Mouse (Mus musculus): ENCODE results near the gene B3galt1.

B3galt1 gene

DNA sequence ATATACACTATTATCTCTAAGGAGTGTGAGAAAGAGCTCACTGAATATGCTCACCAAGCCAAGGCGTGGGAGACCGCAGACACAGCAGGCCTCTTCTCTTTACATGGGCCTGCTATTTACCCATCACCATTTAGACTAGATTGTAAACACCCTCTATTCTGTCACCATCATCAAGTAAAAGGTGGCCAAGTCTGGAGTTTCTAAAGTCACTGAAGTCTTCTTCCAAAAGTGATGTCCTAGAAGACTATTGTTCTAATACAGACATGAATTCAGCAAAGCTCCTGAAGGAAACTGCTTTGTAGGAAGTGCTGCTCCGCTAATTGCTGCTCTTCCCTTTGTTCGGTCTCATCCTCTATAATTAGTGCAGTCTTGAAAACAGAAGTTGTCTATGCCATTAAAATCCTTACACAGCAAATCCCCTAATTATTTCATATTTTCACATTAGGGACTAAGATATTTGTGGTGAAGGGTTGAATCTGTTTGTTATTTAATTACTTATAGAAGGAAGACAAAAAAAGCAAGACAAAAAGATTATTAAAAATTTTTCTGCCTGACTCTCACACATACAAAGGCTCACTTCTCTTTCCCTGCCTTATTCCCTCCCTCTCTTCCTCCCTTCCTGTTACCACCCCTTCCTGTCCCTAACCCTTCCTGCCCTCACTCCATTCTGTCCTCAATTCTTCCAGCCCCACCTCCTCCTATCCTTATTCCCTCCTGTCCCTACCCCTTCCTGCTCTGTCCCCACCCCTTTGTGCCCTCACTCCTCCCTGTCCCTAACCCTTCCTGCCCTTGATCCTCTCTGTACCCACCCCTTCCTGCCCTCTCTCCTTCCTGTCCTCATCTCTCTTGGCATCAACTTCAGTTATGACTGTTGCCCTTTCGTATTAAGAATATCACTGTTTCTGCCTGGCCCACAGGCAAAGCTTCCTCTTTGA lies 514.0 kb downstream of the B3galt1 start:
- no peak for DNase-seq

DNA sequence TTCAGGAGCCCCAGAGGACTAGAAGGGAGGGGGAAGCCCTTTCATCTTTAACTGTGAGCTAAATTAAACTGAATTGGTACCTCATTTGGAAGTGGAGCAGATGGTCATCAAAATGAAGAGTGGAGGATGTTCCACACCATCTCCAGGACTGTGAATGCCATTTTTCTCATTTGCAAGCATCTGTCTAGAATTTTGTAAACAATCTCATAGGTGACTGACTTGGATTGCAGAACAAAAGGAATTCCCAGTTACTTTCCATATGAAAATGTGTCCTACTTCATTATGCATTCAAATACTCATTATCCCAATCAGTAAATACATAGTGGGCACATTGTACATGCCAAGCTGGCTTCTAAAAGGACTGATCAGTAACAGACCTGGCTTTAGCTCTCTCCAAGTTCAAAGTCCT lies 515.2 kb downstream of the B3galt1 start:
- DNase-seq: no peak

DNA sequence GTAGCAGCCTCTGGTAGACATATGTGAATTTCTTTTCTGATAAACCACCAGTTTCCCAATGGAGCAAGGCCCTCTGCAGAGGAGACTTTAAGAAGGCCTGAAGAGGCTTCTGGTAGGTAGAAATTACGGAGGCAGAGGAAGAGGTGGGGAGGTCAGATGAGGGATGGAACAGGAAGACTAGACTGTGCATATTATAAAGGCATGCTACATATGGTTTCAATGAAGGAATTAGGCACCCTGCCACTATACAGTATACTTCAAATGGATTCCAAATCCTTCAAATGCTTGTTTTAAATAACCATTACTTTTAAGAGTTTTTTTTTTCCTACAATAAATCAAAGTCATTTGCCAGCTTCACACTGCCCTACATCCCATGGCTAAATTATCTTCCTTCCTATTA lies 518.8 kb downstream of the B3galt1 start:
- no peak for DNase-seq

DNA sequence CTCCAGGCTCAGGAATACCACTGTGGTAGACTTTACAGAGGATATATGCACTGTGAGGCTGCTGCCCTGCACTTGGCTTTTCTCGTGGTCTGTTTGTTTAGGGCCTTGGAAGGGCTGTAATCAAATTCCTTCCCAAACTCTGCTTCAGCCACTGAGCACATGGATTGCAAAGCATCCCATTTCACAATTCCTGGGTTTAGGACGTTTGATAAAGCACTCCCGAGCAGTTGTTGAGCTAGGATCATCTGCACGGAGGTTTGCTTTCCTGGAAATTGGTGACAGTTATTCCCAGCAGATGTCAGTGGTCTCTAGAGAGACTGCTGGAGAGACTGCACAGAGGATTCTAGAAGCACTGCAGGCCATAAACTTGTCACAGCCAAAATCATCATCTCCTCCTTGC lies 520.4 kb downstream of the B3galt1 start:
- DNase-seq: no peak

DNA sequence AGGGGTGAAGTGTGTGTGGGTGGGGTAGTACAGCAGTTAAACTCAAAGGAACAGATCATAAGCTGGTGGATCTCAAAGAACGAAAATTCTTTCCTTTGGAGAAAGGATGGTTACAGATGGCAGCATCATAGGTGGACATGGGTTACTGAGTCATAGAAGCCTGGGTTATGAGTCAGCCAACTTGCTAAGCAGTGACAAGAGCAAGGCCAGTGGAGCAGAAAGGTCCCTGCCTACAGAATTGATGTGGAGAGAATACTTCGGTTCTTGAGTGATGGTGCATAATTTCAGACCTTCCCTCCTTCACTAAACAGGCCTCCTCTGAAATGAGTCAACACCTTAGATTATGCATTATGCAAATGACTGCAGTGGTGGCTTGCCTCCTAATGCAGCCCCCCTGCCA lies 525.9 kb downstream of the B3galt1 start:
- DNase-seq: no peak

DNA sequence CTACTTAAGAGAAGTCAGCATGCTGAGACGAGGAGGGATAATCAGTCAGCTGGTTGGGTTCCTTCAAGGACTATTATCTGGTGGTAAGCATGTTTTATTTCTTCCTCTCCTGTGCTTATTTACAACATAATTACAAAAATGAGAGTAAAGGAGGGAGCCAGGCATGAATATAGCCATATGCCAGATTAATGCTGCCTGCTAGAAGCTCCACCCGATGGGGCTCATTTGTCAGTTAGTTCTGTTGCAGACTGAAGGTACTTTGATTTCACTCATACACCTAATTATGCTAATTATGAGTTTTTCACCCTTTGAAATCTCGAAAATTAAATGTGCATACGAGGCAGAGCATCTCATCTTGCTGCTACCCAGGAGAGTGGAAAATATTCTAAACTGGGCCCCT lies 539.0 kb downstream of the B3galt1 start:
- DNase-seq: no peak

DNA sequence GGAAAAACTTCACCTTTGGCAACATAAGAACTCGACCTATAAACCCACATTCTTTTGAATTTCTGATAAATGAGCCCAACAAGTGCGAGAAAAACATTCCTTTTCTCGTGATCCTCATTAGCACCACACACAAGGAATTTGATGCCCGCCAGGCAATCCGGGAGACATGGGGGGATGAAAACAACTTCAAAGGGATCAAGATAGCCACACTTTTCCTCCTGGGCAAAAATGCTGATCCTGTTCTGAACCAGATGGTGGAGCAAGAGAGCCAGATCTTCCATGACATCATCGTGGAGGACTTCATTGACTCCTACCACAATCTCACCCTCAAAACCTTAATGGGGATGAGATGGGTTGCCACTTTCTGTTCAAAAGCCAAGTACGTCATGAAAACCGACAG lies 552.4 kb downstream of the B3galt1 start:
- DNase-seq: no peak

DNA sequence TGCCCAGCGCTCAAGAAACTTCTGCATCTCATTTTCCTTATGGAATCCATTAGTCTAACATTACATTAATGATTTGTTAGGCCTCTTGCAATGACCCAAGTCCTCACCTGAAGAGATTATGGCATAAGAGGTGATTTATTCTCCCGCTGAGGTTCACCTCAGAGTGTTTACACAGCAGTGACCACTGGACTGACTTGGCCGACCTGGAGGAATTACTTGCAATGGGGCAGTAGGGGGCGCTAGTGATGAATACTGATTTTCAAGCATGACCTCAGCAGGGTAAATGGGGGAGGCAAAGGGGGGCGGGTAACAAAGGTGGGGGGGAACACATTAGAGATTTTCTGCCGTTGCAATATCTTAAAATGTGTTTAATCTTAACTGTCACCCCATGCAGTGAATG lies 559.1 kb downstream of the B3galt1 start:
- peak; percentile 6 for DNase-seq

DNA sequence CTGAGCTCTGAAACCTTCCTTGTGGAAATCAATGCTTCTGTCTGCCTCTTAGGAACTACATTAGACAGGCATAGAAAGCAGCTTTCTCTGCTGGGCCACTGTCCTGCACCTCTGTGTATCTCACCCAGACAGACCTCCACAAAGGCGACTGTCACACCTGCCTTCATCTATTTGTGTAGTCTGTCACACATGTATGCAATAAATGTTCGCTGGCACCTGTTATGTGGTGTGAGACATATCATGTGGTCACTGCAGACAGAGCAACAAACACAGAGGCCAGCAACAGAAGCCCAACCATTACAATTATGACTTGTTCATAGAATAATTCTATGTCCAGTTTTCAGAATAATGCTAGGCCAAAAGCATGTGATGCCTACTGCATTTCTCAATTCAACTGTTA lies 575.4 kb downstream of the B3galt1 start:
- DNase-seq: no peak

DNA sequence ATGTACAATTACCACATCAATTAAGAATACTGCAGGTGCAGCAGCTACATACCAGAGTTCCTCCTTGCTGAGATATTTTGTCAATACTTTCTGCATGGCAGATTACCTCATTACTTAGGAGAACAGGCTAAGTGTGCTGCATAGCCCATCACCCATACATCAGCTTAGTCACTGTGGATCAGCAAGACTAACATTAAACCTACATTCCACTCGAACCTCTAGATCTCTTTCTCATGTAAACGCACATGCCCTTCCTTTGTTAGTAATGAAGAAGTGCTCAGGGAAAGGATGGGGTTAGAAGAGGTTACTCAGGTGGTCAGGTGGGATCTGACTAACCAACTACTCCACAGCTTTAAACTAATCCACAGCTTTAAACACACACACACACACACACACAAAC lies 577.6 kb downstream of the B3galt1 start:
- DNase-seq: no peak

DNA sequence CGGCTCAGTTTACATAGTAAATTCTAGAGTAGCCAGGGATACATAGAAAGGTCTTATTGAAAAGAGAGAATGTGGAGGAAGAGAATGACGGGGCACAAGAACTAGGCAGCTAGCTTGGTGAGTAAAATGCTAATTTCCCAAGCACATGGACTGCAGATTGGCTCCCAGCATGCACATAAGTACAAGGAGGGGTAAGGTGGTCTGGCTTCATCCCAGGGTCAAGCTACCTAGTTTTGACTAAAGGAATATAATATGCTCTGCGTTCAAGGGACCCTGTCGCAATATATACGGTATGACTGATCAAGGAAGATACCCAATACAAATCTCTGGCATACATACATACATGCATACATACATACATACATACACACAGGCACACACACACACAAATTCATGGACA lies 594.1 kb downstream of the B3galt1 start:
- DNase-seq: no peak

DNA sequence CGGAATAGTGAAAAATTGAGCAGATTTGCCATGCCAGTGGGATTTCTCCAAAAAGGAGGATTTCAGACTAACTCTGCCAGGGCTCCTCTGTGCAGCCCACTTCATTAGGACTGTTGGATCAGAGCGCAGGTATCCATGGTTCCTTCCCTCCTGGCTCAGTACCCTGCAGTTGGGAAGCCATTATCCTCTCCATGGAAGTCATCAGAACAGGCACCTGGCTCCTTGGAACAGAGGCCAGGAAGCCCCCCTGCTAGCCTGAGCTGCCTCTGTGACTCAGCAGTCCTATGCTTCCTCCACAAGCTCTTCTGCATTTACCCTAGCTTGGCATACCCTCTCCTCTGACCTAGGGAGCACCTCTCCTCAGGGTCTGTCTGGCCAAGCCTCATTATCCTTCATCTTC lies 594.9 kb downstream of the B3galt1 start:
- DNase-seq: no peak

DNA sequence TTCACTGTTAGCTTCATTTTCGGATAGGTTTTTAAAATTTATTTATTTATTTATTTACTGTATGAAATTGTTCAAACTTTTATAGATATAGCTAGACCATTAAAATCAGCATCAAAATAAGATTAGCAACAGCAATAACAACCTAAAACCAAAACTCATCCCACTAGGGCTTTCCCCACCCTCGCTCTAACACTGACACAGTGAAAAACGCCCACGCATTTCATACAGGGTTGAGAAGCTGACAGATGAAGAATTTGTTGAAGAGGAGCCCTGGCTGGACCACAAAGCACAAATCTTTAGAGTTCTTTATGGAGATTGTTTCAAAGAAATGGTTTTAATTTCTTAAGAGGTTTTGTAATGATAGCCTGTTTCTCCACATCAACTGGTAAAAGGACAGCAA lies 596.3 kb downstream of the B3galt1 start:
- no peak for DNase-seq

DNA sequence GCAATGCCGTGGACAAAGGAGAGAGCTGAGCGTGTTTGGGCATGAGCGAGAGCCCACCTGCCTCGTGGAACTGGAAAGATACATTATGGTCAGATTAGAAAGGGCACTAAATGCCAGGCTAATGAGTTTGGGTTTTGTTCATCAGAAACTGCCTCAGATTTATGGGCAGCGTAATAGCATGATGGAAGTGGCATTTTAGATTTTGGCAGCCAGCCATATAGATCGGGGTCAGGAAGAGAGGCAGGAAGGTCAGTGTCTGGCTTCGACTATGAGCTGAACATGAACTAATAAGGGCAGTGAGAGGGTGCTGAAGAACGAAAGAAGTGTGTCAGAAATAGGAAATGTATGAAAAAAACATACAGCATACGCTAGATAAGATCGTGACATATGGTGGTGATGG lies 605.6 kb downstream of the B3galt1 start:
- DNase-seq: no peak
